Mouse (Mus musculus): ENCODE measurements around the gene Ccr10. TPM values are rescaled to one million over a fixed set of nuclear protein-coding genes. Genes with fewer than 3 reads are reported as not detected.

The Ccr10 gene
- polyA plus RNA-seq, 1 experiment from 2014 or later = 0.20 TPM

DNA sequence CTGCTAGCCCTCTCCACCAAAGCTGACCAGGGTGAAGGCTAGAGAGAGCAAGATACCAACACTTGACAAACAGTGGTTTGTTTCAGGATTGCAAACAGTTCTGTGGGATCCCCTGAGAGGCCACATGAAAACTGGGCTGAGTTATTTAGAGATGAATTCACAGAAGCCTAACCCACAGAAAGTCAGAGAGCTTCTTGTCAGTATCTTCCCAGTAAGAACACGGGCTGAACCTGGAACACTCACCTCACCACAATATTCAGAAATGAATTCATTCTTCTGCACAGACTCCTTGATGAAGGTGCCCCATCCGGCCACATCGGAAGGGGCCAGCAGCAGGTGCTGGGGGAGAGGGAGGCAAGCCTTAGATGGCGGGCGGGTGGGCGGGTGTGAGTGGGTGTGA lies 19.4 kb upstream of the Ccr10 start:
- no peak overlapping the region for H3K4me3 ChIP-seq
- H3K9me3 ChIP-seq (replicated peaks) = no peaks in the 10 kb centered on the region
- DNase-seq (ENCODE audit: low spot score) = no peak
- no peaks in the 10 kb centered on the region for H3K27me3 ChIP-seq (ENCODE audit: low read depth, poor library complexity, severe bottlenecking)
- H3K36me3 ChIP-seq = peaks cover 41% of the 10 kb centered on the region
- 91% methylated on average over 6 of the region's 6 CpGs for WGBS
- no peak overlapping the region for H3K27ac ChIP-seq (replicated peaks)
- peaks cover 26% of the 10 kb centered on the region for H3K4me1 ChIP-seq

GRCm38 (mm10) chr11:101194137-101194536 lies 18.9 kb upstream of the Ccr10 start:
- Histone ChIP-seq H3K4me3 (no peak overlapping the region), H3K4me1 (peaks cover 31% of the 10 kb centered on the region), H3K27ac (replicated peaks) (no peak overlapping the region), H3K36me3 (peaks cover 36% of the 10 kb centered on the region), H3K9me3 (replicated peaks) (no peaks in the 10 kb centered on the region), H3K27me3 (ENCODE audit: low read depth, poor library complexity, severe bottlenecking) (no peaks in the 10 kb centered on the region)
- WGBS = 91% methylated on average over 5 of the region's 5 CpGs
- no peak for DNase-seq (ENCODE audit: low spot score)

DNA sequence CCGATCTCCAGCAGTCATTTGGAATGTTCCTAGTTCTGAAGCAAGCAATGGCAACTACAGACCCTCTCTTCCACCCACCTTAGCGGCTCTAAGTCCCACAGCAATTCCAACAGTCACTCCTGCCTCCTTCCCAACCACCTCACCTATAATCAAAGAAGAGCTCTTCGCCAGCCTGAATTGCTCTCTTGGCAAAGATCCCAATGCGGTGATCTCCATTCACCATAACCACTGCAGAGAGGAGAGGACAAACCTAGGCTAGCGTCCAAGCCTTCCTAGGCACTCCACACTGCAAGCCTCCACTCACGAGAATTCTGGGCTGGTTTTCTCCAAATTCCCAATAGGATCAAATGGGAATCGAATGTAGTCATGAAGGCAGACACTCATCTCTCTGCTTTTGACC lies 17.8 kb upstream of the Ccr10 start:
- Histone ChIP-seq H3K27me3 (ENCODE audit: low read depth, poor library complexity, severe bottlenecking) (no peaks in the 10 kb centered on the region), H3K36me3 (peaks cover 25% of the 10 kb centered on the region), H3K27ac (replicated peaks) (no peak overlapping the region), H3K4me3 (no peak overlapping the region), H3K9me3 (replicated peaks) (no peaks in the 10 kb centered on the region), H3K4me1 (peaks cover 42% of the 10 kb centered on the region)
- WGBS = 95% methylated on average over 7 of the region's 7 CpGs
- no peak for DNase-seq (ENCODE audit: low spot score)

GRCm38 (mm10) chr11:101192646-101193045 lies 17.4 kb upstream of the Ccr10 start:
- H3K9me3 ChIP-seq (replicated peaks) = no peaks in the 10 kb centered on the region
- DNase-seq (ENCODE audit: low spot score) = no peak
- no peaks in the 10 kb centered on the region for H3K27me3 ChIP-seq (ENCODE audit: low read depth, poor library complexity, severe bottlenecking)
- no peak overlapping the region for H3K27ac ChIP-seq (replicated peaks)
- no peak overlapping the region for H3K4me3 ChIP-seq
- H3K36me3 ChIP-seq = peaks cover 21% of the 10 kb centered on the region
- WGBS = 90% methylated on average over 6 of the region's 6 CpGs
- H3K4me1 ChIP-seq = peaks cover 45% of the 10 kb centered on the region

DNA sequence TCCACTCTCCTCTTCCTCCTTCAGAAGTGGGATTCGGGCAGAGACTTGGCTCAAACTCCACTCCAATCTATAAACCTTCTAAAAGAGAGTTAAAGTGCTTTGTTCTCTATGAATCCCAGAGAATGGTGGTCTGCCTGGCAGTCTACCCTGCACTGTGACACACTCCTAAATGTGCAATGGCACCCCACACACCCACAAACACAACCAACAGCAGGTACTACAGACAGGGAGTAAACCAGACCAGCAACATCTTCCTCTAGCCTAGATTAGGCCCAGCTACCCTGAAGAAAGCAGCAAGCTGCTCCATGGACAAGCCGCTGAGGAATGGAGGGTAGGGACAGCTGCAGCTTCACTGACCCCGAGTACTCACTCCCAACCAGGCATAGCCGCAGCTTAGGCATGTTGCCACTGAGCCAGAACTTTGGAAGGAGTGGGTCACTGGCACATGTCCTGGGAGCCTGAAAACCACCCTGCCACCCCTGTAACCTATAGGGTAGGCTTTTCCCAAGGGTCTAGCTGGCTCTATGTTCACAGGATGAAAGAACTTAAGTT lies 16.8 kb upstream of the Ccr10 start:
- no peak for DNase-seq (ENCODE audit: low spot score)
- Histone ChIP-seq H3K4me3 (no peak overlapping the region), H3K4me1 (peaks cover 45% of the 10 kb centered on the region), H3K36me3 (peaks cover 15% of the 10 kb centered on the region), H3K27me3 (ENCODE audit: low read depth, poor library complexity, severe bottlenecking) (no peaks in the 10 kb centered on the region), H3K27ac (replicated peaks) (peak overlapping the region; percentile 77), H3K9me3 (replicated peaks) (no peaks in the 10 kb centered on the region)
- 87% methylated on average over 4 of the region's 4 CpGs for WGBS

- no peak for DNase-seq (ENCODE audit: low spot score)
- H3K36me3 ChIP-seq = peaks cover 7% of the 10 kb centered on the region; the same call in 1 of the 2 replicates
- WGBS = 55% methylated on average over 17 of the region's 17 CpGs
- H3K27me3 ChIP-seq (ENCODE audit: low read depth, poor library complexity, severe bottlenecking) = no peaks in the 10 kb centered on the region
- peak overlapping the region; percentile 77 for H3K27ac ChIP-seq (replicated peaks)
- H3K9me3 ChIP-seq (replicated peaks) = no peaks in the 10 kb centered on the region
- peaks cover 45% of the 10 kb centered on the region for H3K4me1 ChIP-seq
- H3K4me3 ChIP-seq = no peak overlapping the region
These were observed 16.0 kb upstream of the Ccr10 start for GRCm38 (mm10) chr11:101190913-101191907.

GRCm38 (mm10) chr11:101190181-101190912 lies 15.1 kb upstream of the Ccr10 start:
- H3K27me3 ChIP-seq (ENCODE audit: low read depth, poor library complexity, severe bottlenecking) = no peaks in the 10 kb centered on the region
- no peak for DNase-seq (ENCODE audit: low spot score)
- no peaks in the 10 kb centered on the region for H3K9me3 ChIP-seq (replicated peaks)
- H3K4me3 ChIP-seq = peak overlapping the region; percentile 3; the same call in 1 of the 2 replicates
- H3K4me1 ChIP-seq = peaks cover 45% of the 10 kb centered on the region
- WGBS = 55% methylated on average over 8 of the region's 8 CpGs
- peak overlapping the region; percentile 77 for H3K27ac ChIP-seq (replicated peaks)
- peaks cover 7% of the 10 kb centered on the region; the same call in 1 of the 2 replicates for H3K36me3 ChIP-seq

GRCm38 (mm10) chr11:101189495-101190180 lies 14.4 kb upstream of the Ccr10 start:
- WGBS = 12% methylated on average over 6 of the region's 6 CpGs
- H3K4me3 ChIP-seq = peak overlapping the region; percentile 3; the same call in 1 of the 2 replicates
- peak; percentile 64 for DNase-seq (ENCODE audit: low spot score)

DNA sequence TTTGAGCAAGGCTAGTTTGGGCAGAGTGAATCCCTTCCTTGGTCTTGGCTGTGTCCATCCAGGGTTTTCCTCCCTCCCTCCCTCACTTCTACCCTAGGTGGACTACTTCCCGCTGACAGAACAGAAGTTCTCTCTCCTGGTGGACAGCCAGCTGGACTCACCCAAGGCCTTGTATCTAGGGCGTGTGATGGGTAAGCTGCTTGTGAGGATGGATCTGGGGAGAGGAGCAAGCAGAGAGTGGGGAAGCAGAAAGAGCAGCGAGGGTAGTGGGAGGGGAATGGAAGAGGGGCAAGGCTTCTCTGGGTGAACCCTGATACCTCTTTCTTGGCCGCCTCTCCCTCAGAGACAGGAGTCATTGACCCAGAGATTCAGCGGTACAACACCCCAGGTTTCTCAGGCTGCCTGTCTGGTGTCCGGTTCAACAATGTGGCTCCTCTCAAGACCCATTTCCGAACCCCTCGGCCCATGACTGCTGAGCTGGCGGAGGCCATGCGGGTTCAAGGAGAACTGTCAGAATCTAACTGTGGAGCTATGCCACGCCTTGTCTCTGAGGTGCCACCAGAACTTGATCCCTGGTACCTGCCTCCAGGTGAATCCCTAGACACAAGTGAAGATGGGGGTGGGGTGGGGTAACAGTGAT lies 13.0 kb upstream of the Ccr10 start:
- Histone ChIP-seq H3K27me3 (ENCODE audit: low read depth, poor library complexity, severe bottlenecking) (peaks cover 6% of the 10 kb centered on the region; the same call in 1 of the 2 replicates), H3K4me1 (peaks cover 52% of the 10 kb centered on the region), H3K36me3 (0 out of 2 replicates have a peak, but pooled peaks cover 4% of the 10 kb centered on the region), H3K4me3 (no peak overlapping the region), H3K27ac (replicated peaks) (peak overlapping the region; percentile 77), H3K9me3 (replicated peaks) (no peaks in the 10 kb centered on the region)
- no peak for DNase-seq (ENCODE audit: low spot score)
- WGBS = 87% methylated on average over 11 of the region's 11 CpGs

More at GRCm38 (mm10) chr11:101189495-101190180, 14.4 kb upstream of the Ccr10 start:
- peaks cover 45% of the 10 kb centered on the region for H3K4me1 ChIP-seq
- H3K27ac ChIP-seq (replicated peaks) = peak overlapping the region; percentile 77
- H3K27me3 ChIP-seq (ENCODE audit: low read depth, poor library complexity, severe bottlenecking) = no peaks in the 10 kb centered on the region
- H3K36me3 ChIP-seq = 0 out of 2 replicates have a peak, but pooled peaks cover 6% of the 10 kb centered on the region
- H3K9me3 ChIP-seq (replicated peaks) = no peaks in the 10 kb centered on the region

DNA sequence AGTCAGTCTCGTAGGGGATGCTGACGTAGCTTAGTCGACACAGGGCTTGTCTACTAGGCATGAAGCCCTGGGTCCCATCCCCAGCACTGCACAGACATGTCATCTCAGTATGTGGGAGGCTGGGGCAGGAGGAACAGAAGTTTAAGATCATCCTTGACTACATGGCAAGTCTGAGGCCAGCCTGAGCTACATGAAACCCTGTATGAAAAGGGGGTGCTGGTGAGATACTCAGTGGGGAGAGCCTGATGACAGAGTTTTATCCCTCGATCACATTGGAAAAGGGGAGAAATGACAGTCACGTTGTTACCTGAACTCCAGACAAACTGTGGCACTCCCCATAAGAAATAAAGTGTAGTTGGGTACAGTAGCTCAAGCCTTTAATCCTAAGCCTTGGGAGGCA lies 12.3 kb upstream of the Ccr10 start:
- Histone ChIP-seq H3K27me3 (ENCODE audit: low read depth, poor library complexity, severe bottlenecking) (peaks cover 13% of the 10 kb centered on the region; the same call in 1 of the 2 replicates), H3K27ac (replicated peaks) (no peak overlapping the region), H3K9me3 (replicated peaks) (no peaks in the 10 kb centered on the region), H3K4me1 (peaks cover 55% of the 10 kb centered on the region), H3K36me3 (0 out of 2 replicates have a peak, but pooled peaks cover under 1% of the 10 kb centered on the region), H3K4me3 (no peak overlapping the region)
- DNase-seq (ENCODE audit: low spot score) = no peak
- WGBS = 94% methylated on average over 5 of the region's 5 CpGs

DNA sequence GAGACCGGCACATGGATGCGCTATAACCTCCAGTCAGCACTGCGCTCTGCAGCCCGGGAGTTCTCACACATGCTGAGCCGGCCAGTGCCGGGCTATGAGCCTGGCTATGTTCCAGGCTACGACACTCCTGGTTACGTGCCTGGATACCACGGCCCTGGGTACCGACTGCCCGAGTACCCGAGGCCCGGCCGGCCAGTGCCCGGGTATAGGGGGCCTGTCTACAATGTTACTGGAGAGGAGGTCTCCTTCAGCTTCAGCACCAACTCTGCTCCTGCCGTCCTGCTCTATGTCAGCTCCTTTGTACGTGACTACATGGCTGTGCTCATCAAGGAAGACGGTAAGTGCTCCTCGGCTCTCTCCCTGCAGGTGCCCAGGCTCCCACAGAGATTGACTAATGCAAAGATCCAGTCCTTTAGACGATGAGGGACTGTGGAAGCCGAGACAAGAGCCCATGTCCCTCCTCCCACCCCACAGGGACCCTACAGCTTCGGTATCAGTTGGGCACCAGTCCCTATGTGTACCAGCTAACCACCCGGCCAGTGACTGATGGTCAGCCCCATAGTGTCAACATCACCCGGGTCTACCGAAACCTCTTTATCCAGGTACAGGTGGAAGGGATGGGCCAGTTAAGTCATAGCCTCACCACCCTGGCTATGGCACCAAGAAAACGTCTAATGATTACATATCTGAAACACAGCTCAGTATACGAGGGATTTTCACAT lies 11.4 kb upstream of the Ccr10 start:
- H3K4me3 ChIP-seq = no peak overlapping the region
- H3K36me3 ChIP-seq = no peaks in the 10 kb centered on the region
- H3K27me3 ChIP-seq (ENCODE audit: low read depth, poor library complexity, severe bottlenecking) = peaks cover 20% of the 10 kb centered on the region; the same call in 1 of the 2 replicates
- peaks cover 50% of the 10 kb centered on the region for H3K4me1 ChIP-seq
- no peak for DNase-seq (ENCODE audit: low spot score)
- WGBS = 88% methylated on average over 27 of the region's 27 CpGs
- no peaks in the 10 kb centered on the region for H3K9me3 ChIP-seq (replicated peaks)
- H3K27ac ChIP-seq (replicated peaks) = no peak overlapping the region
